Mouse (Mus musculus) liver, adult 2 months (tissue): ENCODE measurements at regions not wholly inside any gene's neighbourhood (a gene's known extent, or its start where the extent isn't known, plus 50 kb on each side); places are given as distances from the start of the nearest gene placed in this dataset.

Experiments used
- CTCF ChIP-seq: fragments of 200-500 bp; IDR thresholded peaks from 2 replicates; pipeline ENCODE4 v1.5.1; 2011; ENCODE audit warnings: low read depth, low read length, control low read depth
- POLR2A ChIP-seq: fragments of 200-500 bp; IDR thresholded peaks from 2 replicates; pipeline ENCODE4 v1.6.1; 2011; ENCODE audit warnings: low read length, control low read depth; ENCODE audit not compliant: insufficient read depth; ENCODE audit errors: extremely low read depth

GRCm38 (mm10) chr6:50009856-50010255 lies 100.2 kb upstream of the Mpp6 start:
- no peak for TF ChIP-seq CTCF
- TF ChIP-seq POLR2A: no peak
